Mouse (Mus musculus): ENCODE data around the gene Galnt18.

Gene Galnt18

DNA sequence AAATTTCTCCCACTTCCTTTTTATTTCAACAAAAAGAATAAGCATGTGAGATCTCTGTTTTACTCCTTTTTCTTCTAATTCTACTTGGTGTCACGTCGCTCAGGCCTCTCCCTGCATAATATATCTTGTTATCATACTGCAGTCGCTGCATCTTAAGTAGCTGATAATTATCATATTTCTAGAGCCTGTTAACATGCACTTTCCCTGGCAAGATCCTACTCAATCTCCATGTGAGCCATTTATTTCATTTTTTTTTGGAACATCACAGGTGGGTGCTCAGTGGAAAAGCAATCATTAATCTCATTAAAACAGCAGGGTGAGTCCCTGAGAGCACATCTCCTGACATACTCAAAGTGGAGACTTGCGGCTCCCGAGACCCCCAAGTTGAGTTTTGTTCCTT lies 143.3 kb downstream of the Galnt18 start:
- no peak for DNase-seq (ENCODE audit: low spot score)

DNA sequence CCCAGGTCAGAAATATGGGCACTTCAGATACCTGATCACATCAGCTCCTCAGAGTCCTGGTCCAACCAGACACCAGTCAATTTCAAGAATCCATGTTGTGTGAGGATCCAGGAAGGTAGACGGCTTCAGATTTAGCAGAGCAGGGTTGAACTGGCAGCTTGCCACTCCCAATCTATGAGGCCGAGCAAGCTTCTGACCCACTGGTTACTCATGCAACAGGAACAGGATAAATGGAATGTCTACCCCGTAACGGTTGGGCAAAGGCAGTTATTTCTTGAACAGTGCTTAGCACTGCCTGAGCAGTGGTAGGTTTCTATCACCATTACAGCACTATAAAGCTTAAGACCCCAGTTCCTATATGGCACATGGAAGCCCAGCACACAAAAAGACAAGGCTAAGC lies 148.5 kb downstream of the Galnt18 start:
- no peak for DNase-seq (ENCODE audit: low spot score)

DNA sequence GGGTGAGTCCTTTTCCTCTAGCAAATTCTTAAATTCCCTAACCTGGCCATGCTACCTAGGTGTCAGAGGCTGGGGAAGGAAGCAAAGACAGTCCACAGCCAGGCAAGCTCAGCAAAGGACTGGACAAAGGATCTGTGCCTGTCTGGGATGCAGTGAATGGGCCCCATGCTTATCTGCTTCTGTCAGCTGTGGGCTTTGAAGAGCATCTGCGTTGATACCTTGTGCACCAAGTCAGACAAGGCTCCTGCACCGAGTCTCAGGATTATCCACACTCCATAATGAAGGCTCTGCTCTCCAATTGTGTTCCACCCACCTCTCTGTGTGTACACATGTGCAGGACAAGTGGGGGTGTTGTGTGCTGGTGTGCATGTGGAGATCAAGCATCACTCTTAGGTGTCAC lies 153.5 kb downstream of the Galnt18 start:
- DNase-seq (ENCODE audit: low spot score): no peak

DNA sequence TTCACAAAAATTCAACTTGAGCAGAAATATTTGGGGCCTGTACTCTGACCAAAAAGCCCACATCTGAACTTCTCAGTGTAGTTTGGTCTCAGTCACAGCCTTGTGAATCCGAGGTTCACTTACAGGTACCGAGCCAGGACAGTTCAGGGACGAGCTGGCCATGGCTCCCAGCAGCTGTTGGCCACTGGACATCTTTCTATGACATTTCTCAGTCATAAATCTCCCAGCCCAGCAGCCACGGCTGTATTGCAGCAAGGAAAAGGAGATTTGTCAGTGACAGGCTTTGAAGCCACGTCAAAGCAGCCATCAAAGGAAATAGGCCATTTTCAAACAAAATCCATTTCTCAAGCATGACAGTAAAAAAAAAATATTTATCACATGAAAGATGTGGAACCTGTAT lies 154.0 kb downstream of the Galnt18 start:
- no peak for DNase-seq (ENCODE audit: low spot score)

DNA sequence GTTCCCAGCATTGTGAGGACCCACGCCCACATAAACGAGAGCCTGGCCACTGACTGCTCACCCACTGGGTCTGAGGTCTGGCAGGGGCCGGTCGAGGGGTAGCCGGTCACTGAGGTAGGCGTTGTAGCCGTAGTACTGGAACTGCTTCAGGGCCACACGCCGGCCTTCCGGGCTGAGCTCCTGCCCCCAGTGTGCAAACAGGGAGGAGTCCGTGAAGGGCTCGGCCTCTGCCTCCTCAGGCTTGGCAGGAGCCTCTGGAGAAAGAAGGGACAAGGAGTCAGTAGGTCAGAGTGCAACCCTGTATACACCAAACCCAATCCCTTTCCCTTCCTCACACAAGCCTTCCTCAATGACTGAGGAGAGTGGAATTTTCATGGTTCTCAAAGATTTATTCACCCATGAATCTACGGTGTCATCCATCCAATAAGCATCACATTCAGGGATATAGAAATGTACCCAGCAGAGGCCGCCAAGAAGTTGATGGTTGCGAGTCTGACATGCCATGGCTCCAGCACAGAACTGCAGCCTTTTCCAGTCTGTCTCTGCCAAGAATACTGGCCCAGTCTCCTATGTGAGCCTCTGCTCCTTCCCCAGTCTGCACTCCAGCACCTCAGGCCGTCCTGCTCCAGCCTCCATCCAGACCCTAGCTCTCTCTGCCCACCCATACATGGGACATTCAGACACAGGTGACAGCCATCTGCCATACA lies 163.4 kb downstream of the Galnt18 start:
- DNase-seq (ENCODE audit: low spot score): no peak

DNA sequence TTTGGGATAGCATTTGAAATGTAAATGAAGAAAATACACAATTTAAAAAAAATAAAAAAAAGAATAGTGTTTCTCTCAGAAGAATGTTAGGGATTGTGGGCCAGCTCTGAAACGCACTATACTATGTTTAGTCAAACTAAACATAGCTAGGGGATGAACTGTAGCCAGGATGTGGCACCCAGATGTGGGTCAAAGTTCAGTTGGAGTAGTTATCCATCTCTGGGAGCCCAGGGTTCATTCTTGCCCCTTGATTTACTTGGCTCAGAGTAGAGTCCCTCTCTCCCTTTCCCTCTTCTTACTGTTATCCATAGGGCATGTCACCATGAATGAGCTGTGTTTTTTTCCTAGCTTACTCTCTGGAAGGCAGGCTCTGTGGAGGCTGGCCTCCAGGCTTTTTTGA lies 165.3 kb downstream of the Galnt18 start:
- DNase-seq (ENCODE audit: low spot score): no peak

DNA sequence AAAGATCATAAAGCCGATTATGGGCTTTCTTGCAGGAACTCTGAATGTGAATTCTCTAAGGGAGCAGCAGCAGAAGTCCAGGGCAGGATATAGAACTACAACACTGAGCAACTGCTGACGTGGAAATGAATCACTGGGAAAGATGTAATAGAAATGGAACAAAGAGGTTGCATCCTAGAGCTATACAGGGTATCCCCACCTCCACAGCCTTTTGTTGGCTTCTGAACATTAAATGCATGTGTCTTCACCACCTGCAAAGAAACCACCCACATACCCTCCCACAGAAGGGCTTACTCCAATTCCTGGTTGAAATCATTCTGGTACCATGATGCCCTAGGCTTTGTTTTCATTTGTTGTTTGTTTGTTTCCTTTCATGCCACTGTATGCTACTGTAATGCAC lies 172.3 kb downstream of the Galnt18 start:
- DNase-seq (ENCODE audit: low spot score): no peak

DNA sequence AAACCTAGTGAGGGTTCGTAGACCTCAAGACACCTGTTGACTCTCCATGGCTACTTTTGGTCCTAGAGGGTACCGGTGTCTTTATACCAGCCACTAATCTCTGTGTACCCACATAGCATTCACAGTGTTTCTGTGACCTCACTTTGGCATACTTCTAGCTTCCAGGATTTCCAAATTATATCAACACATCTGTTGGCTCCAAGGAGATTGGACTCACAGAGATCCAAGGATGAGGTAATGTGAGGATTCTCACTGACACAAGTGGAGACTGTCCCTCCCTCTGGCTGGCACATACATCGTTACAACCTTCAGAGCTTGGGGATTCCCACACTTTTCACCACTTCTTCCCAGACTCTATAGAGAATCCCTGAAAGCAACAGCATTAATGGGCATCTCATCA lies 173.7 kb downstream of the Galnt18 start:
- DNase-seq (ENCODE audit: low spot score): no peak

DNA sequence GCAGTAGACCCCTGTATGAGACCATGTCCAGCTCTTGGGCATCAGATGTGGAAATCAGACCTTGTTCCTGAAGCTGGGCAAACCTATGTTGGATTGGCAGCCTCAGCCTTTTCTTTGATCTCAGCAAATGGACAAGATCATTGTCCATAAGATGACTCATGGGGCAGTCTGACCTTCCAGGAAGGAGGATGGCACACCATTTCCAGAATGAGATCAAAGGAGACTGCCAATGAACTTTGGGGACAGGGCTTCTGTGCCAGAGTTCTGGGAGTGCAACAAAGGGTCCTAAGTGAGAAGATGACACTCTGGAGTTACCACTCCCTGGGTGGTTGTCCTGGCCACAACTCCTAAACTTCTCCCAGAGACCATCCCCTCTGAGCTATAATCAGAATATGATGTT lies 174.1 kb downstream of the Galnt18 start:
- no peak for DNase-seq (ENCODE audit: low spot score)

DNA sequence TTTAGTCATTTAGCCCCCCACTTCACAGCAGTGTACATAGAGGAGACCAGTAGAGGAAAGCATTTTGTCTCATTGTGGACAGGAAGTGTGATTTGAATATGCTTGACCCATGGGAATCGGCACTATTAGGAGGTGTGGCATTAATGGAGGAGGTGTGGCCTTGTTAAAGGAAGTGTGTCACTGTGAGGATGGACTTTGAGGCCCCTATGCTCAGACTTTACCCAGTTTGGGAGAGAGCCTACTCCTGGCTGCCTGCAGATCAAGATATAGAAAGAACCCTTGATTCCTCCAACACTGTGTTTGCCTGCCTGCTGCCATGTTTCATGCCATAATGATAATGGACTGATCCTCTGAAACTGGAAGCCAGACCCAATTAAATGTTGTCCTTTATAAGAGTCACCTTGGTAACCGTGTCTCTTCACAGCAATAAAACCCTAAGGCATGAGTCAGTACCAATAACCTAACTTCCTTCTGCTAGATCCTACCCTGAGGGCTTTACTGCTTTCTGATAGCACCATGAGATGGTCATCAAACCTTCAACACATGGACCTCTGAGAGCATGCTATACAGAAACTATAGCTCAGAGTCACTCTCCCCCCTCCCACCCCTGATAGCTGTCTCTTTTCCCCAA lies 175.1 kb downstream of the Galnt18 start:
- no peak for DNase-seq (ENCODE audit: low spot score)

DNA sequence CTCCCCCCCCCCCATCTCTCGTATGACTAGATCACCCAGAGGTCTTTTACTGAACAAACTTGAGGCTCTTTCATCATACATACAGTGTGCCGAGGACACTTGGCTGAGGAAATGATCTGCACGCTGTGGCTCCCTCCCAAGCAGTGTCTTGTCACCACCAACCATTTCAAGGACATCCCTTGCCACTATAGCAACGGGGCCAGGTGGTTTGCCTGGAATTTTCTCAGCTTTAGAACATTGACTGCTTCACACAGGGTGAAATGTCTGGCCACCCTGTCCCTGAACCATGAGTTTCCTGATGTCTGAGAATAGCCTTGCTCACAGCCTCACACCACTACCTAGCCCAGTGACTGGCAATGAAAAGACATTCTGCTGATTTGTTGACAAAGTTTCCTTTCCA lies 176.6 kb downstream of the Galnt18 start:
- DNase-seq (ENCODE audit: low spot score): no peak

DNA sequence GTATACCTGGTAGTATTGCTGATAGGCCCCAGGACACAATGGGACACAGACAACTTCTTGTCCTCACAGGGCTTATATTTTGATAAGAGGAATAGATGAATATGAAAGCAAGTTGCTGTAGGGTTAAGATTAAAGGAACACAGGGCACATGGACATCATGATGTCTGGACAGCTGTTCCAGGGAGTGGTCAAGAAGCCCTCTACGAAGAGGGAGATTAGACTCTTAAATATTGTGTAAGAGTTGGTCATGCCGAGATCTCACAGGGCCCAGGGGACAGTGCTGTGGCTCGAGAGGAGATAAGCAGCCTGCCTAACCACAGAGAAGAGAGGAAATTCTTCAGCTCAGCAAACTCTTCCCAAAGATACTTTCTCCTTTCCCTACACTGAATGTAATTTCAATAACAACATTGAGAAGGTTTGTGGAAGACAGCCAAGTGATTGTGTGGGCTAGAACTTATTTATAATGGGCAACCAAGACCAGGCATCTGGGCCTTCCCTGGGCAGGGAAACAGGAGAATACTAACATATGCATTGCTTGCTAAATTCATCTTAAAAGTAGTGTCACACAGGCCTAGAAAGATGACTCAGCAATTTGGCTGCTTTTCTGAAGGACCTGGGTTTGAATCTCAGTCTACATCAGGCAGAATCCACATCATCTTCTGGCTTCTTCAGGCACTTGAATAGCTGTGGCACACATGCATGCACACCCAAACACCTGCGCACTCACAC lies 178.3 kb downstream of the Galnt18 start:
- DNase-seq (ENCODE audit: low spot score): no peak

DNA sequence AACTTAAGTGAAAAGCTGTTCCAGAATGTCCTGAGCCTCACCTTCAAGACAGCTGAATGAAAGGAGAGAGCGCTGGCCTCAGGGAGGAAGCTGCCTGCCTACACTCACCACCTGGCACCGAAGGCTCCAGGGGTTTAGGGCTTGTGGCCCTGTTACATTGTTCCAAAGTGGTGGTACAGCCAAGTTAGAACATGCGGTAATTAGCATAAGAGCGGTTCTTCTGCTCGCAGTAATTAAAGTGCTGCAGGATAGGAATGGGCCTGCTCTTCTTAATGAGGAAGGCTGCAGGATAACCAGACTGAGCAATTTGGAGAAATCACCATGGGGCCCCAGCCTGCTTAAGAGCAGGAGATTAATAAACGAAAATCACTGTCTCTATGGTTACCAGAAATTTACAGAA lies 179.0 kb downstream of the Galnt18 start:
- DNase-seq (ENCODE audit: low spot score): no peak

DNA sequence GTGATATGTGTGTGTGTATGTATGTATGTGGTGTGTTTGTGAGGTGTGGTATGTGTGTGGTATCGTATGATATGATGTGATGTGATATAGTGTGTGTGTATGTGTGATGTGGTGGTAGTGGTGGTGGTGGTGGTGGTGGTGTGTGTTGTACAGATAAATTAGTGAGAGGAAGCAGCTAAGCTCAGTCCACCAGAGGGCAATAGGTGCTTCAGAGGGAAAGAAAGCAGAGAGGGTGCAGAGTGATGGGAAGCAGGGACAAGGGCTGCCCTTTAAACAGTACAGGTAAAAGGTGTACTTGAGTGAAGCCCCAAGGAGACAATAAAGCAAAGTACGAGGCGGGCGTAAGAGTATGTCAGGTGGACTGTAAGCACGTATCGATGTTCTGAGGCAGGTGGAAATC lies 186.1 kb downstream of the Galnt18 start:
- DNase-seq (ENCODE audit: low spot score): no peak

DNA sequence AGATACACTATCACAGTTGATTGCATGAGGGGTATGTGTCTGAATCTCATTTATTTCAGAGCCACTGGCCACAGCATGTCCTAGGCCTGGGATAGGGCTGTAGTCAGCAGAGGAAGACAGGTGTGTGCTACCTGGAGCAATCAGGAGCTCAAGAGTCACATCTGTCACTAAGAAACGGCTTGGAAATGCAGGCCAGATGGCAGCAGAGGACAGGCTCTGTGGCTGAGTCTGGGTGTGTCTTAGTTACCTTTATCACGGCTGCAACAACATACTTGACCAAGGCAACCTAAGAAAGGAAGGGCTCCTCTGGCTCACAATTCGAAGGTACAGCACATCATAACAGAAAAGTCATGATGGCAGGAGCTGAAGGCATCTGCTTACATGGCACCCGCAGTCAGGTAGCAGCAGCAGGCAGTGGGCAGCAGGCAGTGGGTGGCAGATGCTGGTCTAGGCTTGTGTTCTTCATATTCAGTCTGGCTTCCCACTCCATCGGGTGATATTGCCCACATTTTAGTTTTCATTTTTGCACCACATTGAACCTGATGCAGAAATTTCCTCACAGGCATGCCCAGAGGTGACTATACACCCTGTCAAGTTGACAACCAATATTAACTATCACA lies 190.2 kb downstream of the Galnt18 start:
- no peak for DNase-seq (ENCODE audit: low spot score)

DNA sequence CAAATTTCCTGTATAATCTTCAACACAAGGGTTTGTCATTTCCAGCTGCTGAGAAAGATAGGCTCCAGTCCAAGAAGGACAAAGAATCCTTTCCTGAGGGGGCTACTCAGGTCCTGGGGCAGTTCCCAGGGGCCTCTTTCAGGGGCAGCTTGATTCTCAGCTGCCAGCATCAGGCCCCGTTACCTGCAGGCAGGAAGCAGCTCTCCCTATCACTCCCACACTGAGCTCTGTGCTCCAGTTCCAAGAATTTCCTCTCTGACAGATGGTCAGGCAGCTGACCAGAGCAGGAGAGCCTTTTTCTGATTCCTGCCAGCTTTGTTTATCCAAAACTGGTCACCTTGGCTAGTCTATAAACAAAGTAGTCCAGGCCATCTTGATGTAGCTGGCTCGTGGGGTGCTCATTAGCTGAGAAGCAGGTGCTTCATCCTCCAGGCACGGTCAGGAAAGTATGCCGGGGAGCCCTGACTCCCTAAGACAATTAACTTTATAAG lies 191.4 kb downstream of the Galnt18 start:
- DNase-seq (ENCODE audit: low spot score): no peak

DNA sequence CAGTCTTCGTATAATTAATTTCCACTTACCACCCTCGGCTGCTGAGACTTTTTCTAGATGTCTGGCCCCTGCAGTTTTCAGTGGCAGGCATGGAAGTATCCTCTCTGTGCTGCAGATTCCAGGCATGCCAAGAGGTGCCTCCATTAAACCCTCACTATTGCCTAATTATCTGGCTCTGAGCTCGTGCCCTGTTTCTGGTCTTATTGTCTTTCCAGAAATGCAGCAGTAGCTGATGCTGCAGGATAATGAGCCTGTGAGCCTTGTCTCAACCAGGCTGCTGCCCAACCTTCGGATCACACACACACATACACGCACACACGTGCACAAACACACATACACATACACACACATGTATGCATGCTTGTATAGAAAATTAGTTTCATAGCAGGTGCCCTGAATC lies 199.2 kb downstream of the Galnt18 start:
- DNase-seq (ENCODE audit: low spot score): no peak

DNA sequence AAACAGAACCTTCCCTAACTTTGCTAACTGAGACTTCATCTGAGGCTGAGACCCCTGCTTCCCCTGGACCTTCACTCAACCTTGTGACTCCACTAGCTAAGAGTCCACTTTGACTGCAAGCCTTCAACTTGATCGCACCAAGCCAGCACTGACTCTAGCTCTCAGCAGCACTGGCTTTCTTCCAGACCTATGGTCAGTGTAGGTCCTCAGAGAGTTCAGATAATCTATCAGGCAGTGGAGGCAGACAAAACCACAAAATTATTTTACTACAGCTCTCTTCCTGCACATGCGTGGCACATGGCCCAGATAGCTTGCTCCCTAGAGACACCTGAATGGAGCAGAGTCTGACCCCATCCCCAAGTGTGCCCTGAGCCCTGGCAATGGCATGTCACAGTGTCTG lies 204.7 kb downstream of the Galnt18 start:
- no peak for DNase-seq (ENCODE audit: low spot score)

DNA sequence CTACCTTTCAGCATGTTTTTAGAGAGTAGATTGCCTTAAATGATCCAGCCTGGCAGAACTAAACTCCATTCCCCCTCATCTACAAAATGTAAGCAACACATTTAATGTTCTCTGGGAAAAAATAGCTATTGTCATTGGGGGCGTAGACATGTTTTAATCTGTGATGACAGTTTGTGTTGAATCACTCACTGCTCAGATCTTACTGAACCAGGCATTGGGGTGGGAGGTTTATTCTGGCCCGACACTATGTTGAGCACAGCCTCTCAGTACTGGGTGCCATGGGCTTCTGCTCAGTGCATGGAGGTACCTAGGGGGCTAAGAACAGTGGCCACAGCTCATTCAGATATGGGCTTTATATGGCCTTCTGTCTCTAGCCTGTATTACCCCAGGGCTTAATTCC lies 207.4 kb downstream of the Galnt18 start:
- DNase-seq (ENCODE audit: low spot score): no peak

DNA sequence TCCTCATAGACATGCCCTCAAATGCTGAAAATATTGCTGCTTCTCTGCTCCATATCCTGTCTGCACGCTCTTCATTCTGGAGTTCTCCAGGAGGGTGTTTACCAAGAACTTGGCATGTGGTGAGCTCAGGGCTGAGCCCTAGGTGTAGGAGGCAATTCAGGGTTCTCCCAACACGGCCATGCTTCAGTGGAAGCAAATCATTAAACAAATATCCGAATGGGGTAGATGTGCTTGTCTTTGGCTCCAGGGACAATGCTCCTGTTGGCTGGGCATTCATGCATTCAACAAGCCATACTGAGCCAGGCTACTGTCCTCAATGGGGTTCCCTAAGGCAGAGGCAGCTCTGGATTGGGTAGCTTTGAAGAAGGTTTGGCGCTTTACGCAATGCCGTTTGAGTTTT lies 212.9 kb downstream of the Galnt18 start:
- DNase-seq (ENCODE audit: low spot score): no peak

DNA sequence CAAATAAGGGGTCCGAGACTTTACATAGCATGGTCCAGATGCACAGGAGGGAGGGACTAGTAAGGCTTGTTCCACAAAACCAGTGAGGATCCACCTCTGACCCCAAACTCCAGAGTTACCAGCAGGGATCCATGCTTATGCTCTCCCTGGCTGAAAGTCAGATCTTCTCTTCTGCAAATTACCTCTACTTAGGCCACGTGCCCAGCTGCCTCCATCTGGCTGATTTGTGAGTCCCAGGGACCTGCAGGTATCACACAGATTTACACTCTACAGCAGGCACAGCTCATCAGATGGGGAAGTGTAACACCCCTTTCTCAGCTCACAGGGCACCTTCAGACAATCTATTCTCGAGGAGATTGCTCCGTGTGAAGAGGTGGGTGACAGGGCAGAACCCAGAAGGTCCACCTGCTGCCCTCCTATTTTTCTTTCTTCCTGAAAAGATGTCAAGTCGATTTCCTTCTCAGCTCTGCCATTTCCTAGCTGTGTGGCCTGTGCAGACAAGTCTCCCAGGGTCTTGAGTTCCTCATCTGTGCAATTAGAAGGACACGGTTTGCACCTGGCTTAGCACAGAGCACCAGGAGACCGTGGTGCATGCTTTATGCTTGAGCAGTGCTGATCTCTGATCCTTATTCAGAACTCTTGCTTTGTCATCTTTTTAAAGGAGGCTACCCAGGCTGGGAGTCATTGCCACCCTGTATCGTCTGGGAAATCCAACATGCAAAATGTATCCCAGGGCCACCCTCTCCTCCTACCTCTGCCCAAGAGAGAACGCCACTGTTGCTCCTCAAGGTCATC lies 216.3 kb downstream of the Galnt18 start:
- no peak for DNase-seq (ENCODE audit: low spot score)

DNA sequence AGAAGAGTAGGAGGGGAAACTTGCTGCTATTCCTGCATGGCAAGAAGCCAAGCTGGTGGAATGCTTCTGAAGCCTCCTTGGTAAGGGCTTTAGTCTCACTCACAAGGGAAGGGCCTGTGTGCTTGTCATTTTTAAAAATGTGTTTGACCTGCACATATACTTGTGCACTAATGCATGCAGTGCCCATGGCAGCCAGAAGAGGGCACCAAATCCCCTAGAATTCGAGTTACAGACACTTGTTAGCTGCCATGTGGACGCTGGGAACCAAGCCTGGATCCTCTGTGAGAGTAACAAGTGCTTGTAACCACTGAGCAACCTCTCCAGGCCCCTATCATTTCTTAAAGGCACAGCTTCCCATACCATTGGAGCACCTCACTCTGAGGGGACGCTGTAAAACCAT lies 219.7 kb downstream of the Galnt18 start:
- DNase-seq (ENCODE audit: low spot score): no peak

All from embryo, embryonic 10.5 days (tissue).